Mouse (Mus musculus) A20 (cell line): ENCODE measurements around the gene Tcf23.

ENCODE experiments used
- DNase-seq: peaks from one replicate; pipeline ENCODE4 v3.0.0-alpha.2; 2011; ENCODE audit warnings: low read depth, low spot score

Tcf23 gene

GRCm38 (mm10) chr5:30949654-30950326, 18.7 kb upstream of the Tcf23 start:
- peak; percentile 90 for DNase-seq

GRCm38 (mm10) chr5:30950451-30950850, 18.0 kb upstream of the Tcf23 start:
- DNase-seq = no peak

- no peak for DNase-seq
These were observed 17.5 kb upstream of the Tcf23 start for GRCm38 (mm10) chr5:30950922-30951321.

GRCm38 (mm10) chr5:30951706-30952105, 16.8 kb upstream of the Tcf23 start:
- DNase-seq = no peak

GRCm38 (mm10) chr5:30952551-30952950, 15.9 kb upstream of the Tcf23 start:
- no peak for DNase-seq

GRCm38 (mm10) chr5:30954065-30954464, 14.4 kb upstream of the Tcf23 start:
- DNase-seq = no peak

GRCm38 (mm10) chr5:30954556-30954955, 13.9 kb upstream of the Tcf23 start:
- DNase-seq = no peak

GRCm38 (mm10) chr5:30955751-30956150, 12.7 kb upstream of the Tcf23 start:
- no peak for DNase-seq

GRCm38 (mm10) chr5:30957891-30958290, 10.6 kb upstream of the Tcf23 start:
- no peak for DNase-seq

- peak; percentile 22 for DNase-seq
These were observed 9.1 kb upstream of the Tcf23 start for GRCm38 (mm10) chr5:30959198-30959854.

- DNase-seq = peak; percentile 98
These were observed 8.4 kb upstream of the Tcf23 start, which contains the start of gene Preb for GRCm38 (mm10) chr5:30959966-30960501. Preb (minus strand) TSS chr5:30960361.

GRCm38 (mm10) chr5:30960814-30961213, 7.6 kb upstream of the Tcf23 start:
- DNase-seq = peak; percentile 69

GRCm38 (mm10) chr5:30961545-30962505, 6.6 kb upstream of the Tcf23 start:
- DNase-seq = peak; percentile 87

GRCm38 (mm10) chr5:30963916-30964315, 4.5 kb upstream of the Tcf23 start:
- DNase-seq = no peak

GRCm38 (mm10) chr5:30966189-30966588, 2.3 kb upstream of the Tcf23 start:
- DNase-seq = no peak

GRCm38 (mm10) chr5:30969440-30969839, 978 bp downstream of the Tcf23 start:
- no peak for DNase-seq

- no peak for DNase-seq
These were observed 6.6 kb downstream of the Tcf23 start for GRCm38 (mm10) chr5:30974870-30975656.

- peak; percentile 39 for DNase-seq
These were observed 13.9 kb downstream of the Tcf23 start for GRCm38 (mm10) chr5:30982357-30982756.

- DNase-seq = no peak
These were observed 24.7 kb downstream of the Tcf23 start for GRCm38 (mm10) chr5:30992980-30993676.

GRCm38 (mm10) chr5:30994074-30994473, 25.6 kb downstream of the Tcf23 start:
- DNase-seq = no peak
